Mouse (Mus musculus): ENCODE data around the gene 4930556J24Rik.

GRCm38 (mm10) chr11:3912100-3912874 lies 64.3 kb downstream of the 4930556J24Rik start:
- no peak for TF ChIP-seq CTCF (IDR thresholded peaks at IDR 0.05; ENCODE audit: insufficient read depth, low read length)
- TF ChIP-seq POLR2A (IDR thresholded peaks at IDR 0.05; ENCODE audit: borderline replicate concordance, extremely low read depth, low read depth, low read length): no peak
